Mouse (Mus musculus) CD4-positive helper T cell, adult 2 months (primary cell): Measurements from ENCODE around the gene Cant1.
"Not testable (repeated sequence)": the region's sequence is repeated elsewhere in the genome, so short reads cannot be mapped to it uniquely, and the experiment has no call there.

Experiments used
- DNase-seq: peaks from one replicate; pipeline ENCODE4 v3.0.0-alpha.2; 2012; ENCODE audit warnings: low read depth, missing footprints, low spot score

Cant1 gene

GRCm38 (mm10) chr11:118408051-118408740 lies 10.7 kb downstream of the Cant1 start:
- DNase-seq, result no peak

- DNase-seq, result no peak
Observed at GRCm38 (mm10) chr11:118407318-118407910, 11.5 kb downstream of the Cant1 start.

GRCm38 (mm10) chr11:118406521-118406920 lies 12.4 kb downstream of the Cant1 start:
- DNase-seq, result no peak

- no peak for DNase-seq
Observed at GRCm38 (mm10) chr11:118405311-118405710, 13.6 kb downstream of the Cant1 start.

- no peak for DNase-seq
Observed at GRCm38 (mm10) chr11:118403951-118404899, 14.7 kb downstream of the Cant1 start.

- no peak for DNase-seq
Observed at GRCm38 (mm10) chr11:118403183-118403582, 15.7 kb downstream of the Cant1 start.

GRCm38 (mm10) chr11:118401760-118402280 lies 17.1 kb downstream of the Cant1 start, which contains the start of gene Lgals3bp:
Gene Lgals3bp, minus strand, starts transcription at chr11:118402092.
- peak; percentile 85 for DNase-seq

- DNase-seq, result no peak
Observed at GRCm38 (mm10) chr11:118401195-118401594, 17.7 kb downstream of the Cant1 start.

- no peak for DNase-seq
Observed at GRCm38 (mm10) chr11:118400566-118400936, 18.3 kb downstream of the Cant1 start.

- DNase-seq, result no peak
Observed at GRCm38 (mm10) chr11:118399891-118400565, 18.9 kb downstream of the Cant1 start.

GRCm38 (mm10) chr11:118397806-118398530 lies 20.9 kb downstream of the Cant1 start:
- no peak for DNase-seq

- no peak for DNase-seq
Observed at GRCm38 (mm10) chr11:118394538-118394937, 24.3 kb downstream of the Cant1 start.

GRCm38 (mm10) chr11:118393991-118394390 lies 24.9 kb downstream of the Cant1 start:
- DNase-seq, result no peak

GRCm38 (mm10) chr11:118387816-118388215 lies 31.1 kb downstream of the Cant1 start:
- not testable (repeated sequence) for DNase-seq

GRCm38 (mm10) chr11:118379251-118380009 lies 39.5 kb downstream of the Cant1 start:
- peak; percentile 71 for DNase-seq

- DNase-seq, result no peak
Observed at GRCm38 (mm10) chr11:118378656-118379055, 40.2 kb downstream of the Cant1 start.

- not testable (repeated sequence) for DNase-seq
Observed at GRCm38 (mm10) chr11:118376323-118376722, 42.6 kb downstream of the Cant1 start.

GRCm38 (mm10) chr11:118375881-118376280 lies 43.0 kb downstream of the Cant1 start:
- DNase-seq, result no peak

- DNase-seq, result no peak
Observed at GRCm38 (mm10) chr11:118375461-118375860, 43.4 kb downstream of the Cant1 start.

- DNase-seq, result no peak
Observed at GRCm38 (mm10) chr11:118375006-118375405, 43.9 kb downstream of the Cant1 start.
